Mouse (Mus musculus) megakaryocyte, embryonic 14.5 days (primary cell): ENCODE results near the gene Bdh2.

Source experiments
- FLI1 ChIP-seq: IDR thresholded peaks from 2 replicates; pipeline ENCODE4 v1.6.1; 2012; ENCODE audit warnings: low read length, inconsistent platforms, mixed read lengths
- GATA1 ChIP-seq: IDR thresholded peaks from 3 replicates; pipeline ENCODE4 v1.6.1; 2012; ENCODE audit warnings: mixed read lengths, low read length, inconsistent platforms, borderline replicate concordance

DNA sequence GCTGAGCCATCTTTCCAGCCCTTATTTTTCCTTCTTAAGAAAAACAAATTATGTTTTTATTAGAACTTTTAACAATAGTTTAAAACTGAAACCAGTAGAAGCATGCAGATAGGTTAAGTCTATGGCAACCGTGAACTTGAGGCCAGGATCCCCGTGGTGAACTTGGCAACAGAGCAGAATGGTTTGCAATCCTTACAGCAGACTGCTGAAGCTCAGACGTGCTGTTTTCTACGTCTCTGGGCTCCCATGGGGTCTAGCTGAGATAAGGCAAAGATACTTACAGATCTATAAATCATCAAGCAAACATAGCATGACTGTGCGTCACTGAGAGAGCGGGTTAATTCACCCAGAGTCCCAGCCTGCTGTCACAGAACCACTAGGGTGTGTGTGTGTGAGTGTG, 19.1 kb downstream of the Bdh2 start:
- TF ChIP-seq GATA1 (no peak), FLI1 (no peak)
